Mouse (Mus musculus) liver, embryonic 11.5 days (tissue): ENCODE measurements at regions not wholly inside any gene's neighbourhood (a gene's known extent, or its start where the extent isn't known, plus 50 kb on each side); places are given as distances from the start of the nearest gene placed in this dataset.

Experiments used
- ATAC-seq: fragments of 200-750 bp; cut with Nextera tagmentation; replicated peaks from 2 replicates; pipeline ENCODE4 v1.8.0; 2017; ENCODE audit warnings: moderate number of reproducible peaks, mild to moderate bottlenecking, moderate TSS enrichment, moderate library complexity; ENCODE audit not compliant: low FRiP score
- DNase-seq: peaks from one replicate; pipeline ENCODE4 v3.0.0-alpha.2; 2017; ENCODE audit warnings: low spot score
- H3K27ac ChIP-seq: fragments of 300-500 bp; sonication (generic); 2 replicates; pipeline ENCODE4 v1.5.1; 2014; ENCODE audit warnings: mild to moderate bottlenecking, low read depth, low read length, control low read depth
- H3K27me3 ChIP-seq: fragments of 300-500 bp; sonication (generic); replicated peaks from 2 replicates; pipeline ENCODE4 v1.6.1; 2014; ENCODE audit warnings: low read length, mixed read lengths; ENCODE audit not compliant: control insufficient read depth, insufficient read depth
- H3K36me3 ChIP-seq: fragments of 300-500 bp; sonication (generic); 2 replicates; pipeline ENCODE4 v1.6.1; 2014; ENCODE audit warnings: mild to moderate bottlenecking, low read length, moderate library complexity, mixed read lengths; ENCODE audit not compliant: control insufficient read depth, insufficient read depth
- H3K4me1 ChIP-seq: fragments of 300-500 bp; sonication (generic); replicated peaks from 2 replicates; pipeline ENCODE4 v1.6.1; 2014; ENCODE audit warnings: low read length, mixed read lengths; ENCODE audit not compliant: control insufficient read depth, insufficient read depth
- H3K4me2 ChIP-seq: fragments of 300-500 bp; sonication (generic); 2 replicates; pipeline ENCODE4 v1.6.1; 2014; ENCODE audit warnings: mild to moderate bottlenecking, control low read depth, moderate library complexity
- H3K4me3 ChIP-seq: fragments of 300-500 bp; sonication (generic); 2 replicates; pipeline ENCODE4 v1.5.1; 2014; ENCODE audit warnings: low read depth, low read length, control low read depth
- H3K9ac ChIP-seq: fragments of 300-500 bp; sonication (generic); 2 replicates; pipeline ENCODE4 v1.6.1; 2014; ENCODE audit warnings: low read depth, low read length, control low read depth
- H3K9me3 ChIP-seq: fragments of 300-500 bp; sonication (generic); 2 replicates; pipeline ENCODE4 v1.6.1; 2016; ENCODE audit warnings: low read length, inconsistent platforms, mixed read lengths; ENCODE audit not compliant: control insufficient read depth
- WGBS: fragments of 180-500 bp; shearing (Covaris S2); extraction: QIAGEN DNeasy Blood & Tissue Kit; methylation state at CpG from one replicate; pipeline ENCODE4 v1.1.7; 2014; 5-methylcytosine and 5-hydroxymethylcytosine counted together

GRCm38 (mm10) chr12:99113781-99114180 is 193.4 kb downstream of the Ttc8 start:
- no peaks in the 10 kb centered on the region for H3K4me1 ChIP-seq
- WGBS = 78% methylated on average over 2 of the region's 2 CpGs
- ATAC-seq (no peak), DNase-seq (no peak)
- no peak overlapping the region for H3K4me3 ChIP-seq
- no peak overlapping the region for H3K9ac ChIP-seq
- no peak overlapping the region for H3K27ac ChIP-seq
- no peaks in the 10 kb centered on the region for H3K36me3 ChIP-seq
- H3K27me3 ChIP-seq = no peaks in the 10 kb centered on the region
- no peak overlapping the region for H3K4me2 ChIP-seq
- H3K9me3 ChIP-seq = no peaks in the 10 kb centered on the region

- Histone ChIP-seq H3K36me3 (no peaks in the 10 kb centered on the region), H3K27ac (no peak overlapping the region), H3K4me2 (no peak overlapping the region), H3K27me3 (no peaks in the 10 kb centered on the region), H3K4me3 (no peak overlapping the region), H3K9ac (no peak overlapping the region), H3K9me3 (no peaks in the 10 kb centered on the region), H3K4me1 (no peaks in the 10 kb centered on the region)
- ATAC-seq (no peak), DNase-seq (no peak)
- 58% methylated on average over 7 of the region's 7 CpGs for WGBS
Observed at GRCm38 (mm10) chr12:99116491-99116890, 196.1 kb downstream of the Ttc8 start.

GRCm38 (mm10) chr12:99118381-99119115 is 198.2 kb downstream of the Ttc8 start:
- no peaks in the 10 kb centered on the region for H3K36me3 ChIP-seq
- no peak for DNase-seq
- no peaks in the 10 kb centered on the region for H3K4me1 ChIP-seq
- no peak overlapping the region for H3K9ac ChIP-seq
- no peak overlapping the region for H3K4me2 ChIP-seq
- no peak for ATAC-seq
- H3K9me3 ChIP-seq = no peaks in the 10 kb centered on the region
- WGBS = 75% methylated on average over 12 of the region's 12 CpGs
- H3K27me3 ChIP-seq = no peaks in the 10 kb centered on the region
- H3K4me3 ChIP-seq = no peak overlapping the region
- no peak overlapping the region for H3K27ac ChIP-seq

GRCm38 (mm10) chr12:99119966-99120365 is 199.6 kb downstream of the Ttc8 start:
- no peak overlapping the region for H3K4me3 ChIP-seq
- no peak for DNase-seq
- H3K27ac ChIP-seq = no peak overlapping the region
- no peaks in the 10 kb centered on the region for H3K36me3 ChIP-seq
- no peak for ATAC-seq
- 88% methylated on average over 9 of the region's 9 CpGs for WGBS
- no peak overlapping the region for H3K4me2 ChIP-seq
- no peak overlapping the region for H3K9ac ChIP-seq
- H3K4me1 ChIP-seq = no peaks in the 10 kb centered on the region; the same call in 1 of the 2 replicates
- no peaks in the 10 kb centered on the region for H3K9me3 ChIP-seq
- H3K27me3 ChIP-seq = no peaks in the 10 kb centered on the region

- no peak overlapping the region for H3K9ac ChIP-seq
- ATAC-seq (no peak), DNase-seq (no peak)
- no peak overlapping the region for H3K4me3 ChIP-seq
- H3K36me3 ChIP-seq = no peaks in the 10 kb centered on the region
- 79% methylated on average over 15 of the region's 15 CpGs for WGBS
- no peaks in the 10 kb centered on the region; the same call in 1 of the 2 replicates for H3K4me1 ChIP-seq
- H3K4me2 ChIP-seq = no peak overlapping the region
- H3K27me3 ChIP-seq = no peaks in the 10 kb centered on the region
- H3K27ac ChIP-seq = no peak overlapping the region
- no peaks in the 10 kb centered on the region for H3K9me3 ChIP-seq
Observed at GRCm38 (mm10) chr12:99123611-99124495, 203.5 kb downstream of the Ttc8 start.

- H3K27me3 ChIP-seq = no peaks in the 10 kb centered on the region
- no peak overlapping the region for H3K4me2 ChIP-seq
- H3K4me1 ChIP-seq = no peaks in the 10 kb centered on the region; the same call in 1 of the 2 replicates
- no peaks in the 10 kb centered on the region for H3K9me3 ChIP-seq
- H3K36me3 ChIP-seq = no peaks in the 10 kb centered on the region
- H3K4me3 ChIP-seq = no peak overlapping the region
- no peak for ATAC-seq
- H3K27ac ChIP-seq = no peak overlapping the region
- no peak overlapping the region for H3K9ac ChIP-seq
- 91% methylated on average over 2 of the region's 2 CpGs for WGBS
- no peak for DNase-seq
Observed at GRCm38 (mm10) chr12:99126129-99126528, 205.8 kb downstream of the Ttc8 start.
